20 mouse cellular contexts compared by ENCODE assay signal in the genomic region with DNA sequence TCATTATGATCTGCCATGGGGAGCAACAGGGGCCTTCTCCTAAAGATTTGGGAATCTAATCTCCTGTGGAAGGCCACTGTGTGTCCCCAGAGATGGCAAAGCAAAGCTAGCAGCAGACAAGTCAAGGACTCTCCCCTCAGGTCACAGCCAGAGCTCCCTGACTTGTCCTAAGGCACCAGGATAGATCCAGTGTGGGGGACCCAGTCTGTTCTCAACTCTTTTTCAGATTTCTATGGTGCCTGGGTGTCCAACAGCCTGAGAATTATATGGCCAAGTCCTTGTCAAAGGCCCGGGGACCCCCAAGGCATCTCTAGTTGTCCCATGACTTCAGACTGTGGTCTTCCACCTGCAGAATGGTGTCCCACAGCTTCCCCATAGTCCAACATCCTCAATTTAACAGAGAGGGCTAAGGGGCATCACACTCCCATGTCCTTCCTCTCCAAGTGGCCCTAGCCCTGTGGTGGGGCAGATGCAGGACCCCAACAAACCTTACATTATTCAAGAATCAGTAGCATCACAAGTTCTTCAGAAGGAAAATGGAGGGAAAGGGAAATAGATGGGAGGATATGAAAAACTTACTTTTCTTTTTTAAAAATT. TPM values are rescaled to one million over a fixed set of nuclear protein-coding genes. Genes with fewer than 3 reads are reported as not detected.
A peak's percentile ranks its signal among the peaks of the same experiment; 100 is the strongest.
DNase-seq lines count a peak whose midpoint lies in the region; ATAC-seq lines count a peak whose summit lies in the region.
"Had no signal": no experiment of that assay in that cellular context is flagged by ENCODE, and none has a peak within 500 bp of the region (broad histone marks: within the 10 kb centered on the region; RNA-seq: fewer than 3 reads in every experiment).

No protein-coding gene starts in this region.

- H3K9ac ChIP-seq in heart, embryonic 11.5 days (ENCODE audit: low read depth, low read length) = no peak overlapping the region
- H3K9ac ChIP-seq in heart, embryonic 12.5 days = no peak overlapping the region
- no peak overlapping the region for H3K9ac ChIP-seq in liver, embryonic 15.5 days
- H3K9ac ChIP-seq in forebrain, embryonic 14.5 days (ENCODE audit: low read length) = no peak overlapping the region
- H3K9ac ChIP-seq: embryonic facial prominence, embryonic 13.5 days; hindbrain, embryonic 15.5 days; midbrain, embryonic 12.5 days; neural tube, embryonic 12.5 days had no signal

- 76% methylated on average over 1 of the region's 1 CpGs for WGBS in heart, embryonic 11.5 days (ENCODE audit: insufficient replicate concordance)
- 71% methylated on average over 1 of the region's 1 CpGs for WGBS in heart, embryonic 12.5 days
- WGBS in liver, embryonic 15.5 days (ENCODE audit: insufficient replicate concordance) = 61% methylated on average over 1 of the region's 1 CpGs
- WGBS in forebrain, embryonic 14.5 days = 74% methylated on average over 1 of the region's 1 CpGs

- no peaks in the 10 kb centered on the region for H3K36me3 ChIP-seq in heart, embryonic 11.5 days (ENCODE audit: control insufficient read depth, insufficient read depth, low read length)
- no peaks in the 10 kb centered on the region for H3K36me3 ChIP-seq in heart, embryonic 12.5 days
- H3K36me3 ChIP-seq in liver, embryonic 15.5 days (replicated peaks) = no peaks in the 10 kb centered on the region
- no peaks in the 10 kb centered on the region for H3K36me3 ChIP-seq in forebrain, embryonic 14.5 days (ENCODE audit: control insufficient read depth, insufficient read depth, low read length)
- H3K36me3 ChIP-seq: embryonic facial prominence, embryonic 13.5 days; heart, embryonic 10.5 days; hindbrain, embryonic 15.5 days; midbrain, embryonic 12.5 days; neural tube, embryonic 12.5 days had no signal

- H3K27me3 ChIP-seq in heart, embryonic 11.5 days (ENCODE audit: control insufficient read depth, insufficient read depth, low read length) = no peaks in the 10 kb centered on the region
- no peaks in the 10 kb centered on the region for H3K27me3 ChIP-seq in heart, embryonic 12.5 days (replicated peaks)
- no peaks in the 10 kb centered on the region for H3K27me3 ChIP-seq in liver, embryonic 15.5 days
- no peaks in the 10 kb centered on the region for H3K27me3 ChIP-seq in forebrain, embryonic 14.5 days (replicated peaks; ENCODE audit: control insufficient read depth, insufficient read depth, low read length)
- H3K27me3 ChIP-seq: embryonic facial prominence, embryonic 13.5 days; hindbrain, embryonic 15.5 days; midbrain, embryonic 12.5 days; neural tube, embryonic 12.5 days had no signal

- no peak overlapping the region for H3K4me2 ChIP-seq in heart, embryonic 11.5 days
- no peak overlapping the region for H3K4me2 ChIP-seq in heart, embryonic 12.5 days
- H3K4me2 ChIP-seq in liver, embryonic 15.5 days = no peak overlapping the region
- H3K4me2 ChIP-seq in forebrain, embryonic 14.5 days (ENCODE audit: low read length) = no peak overlapping the region
- H3K4me2 ChIP-seq: embryonic facial prominence, embryonic 13.5 days; hindbrain, embryonic 15.5 days; midbrain, embryonic 12.5 days; neural tube, embryonic 12.5 days had no signal

- no peaks in the 10 kb centered on the region for H3K4me1 ChIP-seq in heart, embryonic 11.5 days (ENCODE audit: control insufficient read depth, insufficient read depth, low read length)
- H3K4me1 ChIP-seq in heart, embryonic 12.5 days (replicated peaks) = no peaks in the 10 kb centered on the region
- no peaks in the 10 kb centered on the region for H3K4me1 ChIP-seq in liver, embryonic 15.5 days (replicated peaks)
- H3K4me1 ChIP-seq in forebrain, embryonic 14.5 days (ENCODE audit: control insufficient read depth, insufficient read depth, low read length) = 0 out of 2 replicates have a peak, but pooled peaks cover 2% of the 10 kb centered on the region
- H3K4me1 ChIP-seq: embryonic facial prominence, embryonic 13.5 days; heart, embryonic 10.5 days; hindbrain, embryonic 15.5 days; midbrain, embryonic 12.5 days; neural tube, embryonic 12.5 days had no signal

- no peak overlapping the region for H3K27ac ChIP-seq in heart, embryonic 11.5 days (ENCODE audit: low read depth, low read length)
- H3K27ac ChIP-seq in heart, embryonic 12.5 days (ENCODE audit: poor library complexity, severe bottlenecking) = no peak overlapping the region
- no peak overlapping the region for H3K27ac ChIP-seq in liver, embryonic 15.5 days (replicated peaks)
- no peak overlapping the region for H3K27ac ChIP-seq in forebrain, embryonic 14.5 days (ENCODE audit: low read depth, low read length)
- H3K27ac ChIP-seq: embryonic facial prominence, embryonic 13.5 days; heart, embryonic 10.5 days; hindbrain, embryonic 15.5 days; midbrain, embryonic 12.5 days; neural tube, embryonic 12.5 days had no signal

- peak; percentile 39; the same call in 1 of the 2 replicates for ATAC-seq in heart, embryonic 11.5 days (replicated peaks; ENCODE audit: insufficient number of reproducible peaks, low FRiP score, low TSS enrichment)
- ATAC-seq in heart, embryonic 12.5 days (ENCODE audit: insufficient number of reproducible peaks, low FRiP score) = no peak
- ATAC-seq in liver, embryonic 15.5 days (ENCODE audit: insufficient read depth) = peak; percentile 25; the same call in 1 of the 2 replicates
- 0 out of 2 replicates have a peak, but pooled peaks have one; percentile 18 for ATAC-seq in forebrain, embryonic 14.5 days
- ATAC-seq in megakaryocyte progenitor cell, adult 5-6 weeks (replicated peaks; ENCODE audit: poor library complexity) = peak; percentile 34; the same call in 1 of the 2 replicates

- no peak for DNase-seq in liver
- no peak for DNase-seq in forebrain, embryonic 14.5 days (ENCODE audit: low spot score)
- DNase-seq in cerebellum, adult 11 months = no peak
- DNase-seq: kidney, adult 18-20 months; right cerebral cortex, postnatal 25 days; thymus, postnatal 36 days had no signal

- no peak overlapping the region for H3K4me3 ChIP-seq in heart, embryonic 11.5 days (ENCODE audit: low read depth, low read length)
- no peak overlapping the region for H3K4me3 ChIP-seq in heart, embryonic 12.5 days
- no peak overlapping the region for H3K4me3 ChIP-seq in liver, embryonic 15.5 days (replicated peaks)
- H3K4me3 ChIP-seq in forebrain, embryonic 14.5 days (ENCODE audit: low read depth, low read length) = no peak overlapping the region
- H3K4me3 ChIP-seq: embryonic facial prominence, embryonic 13.5 days; heart, embryonic 10.5 days; hindbrain, embryonic 15.5 days; midbrain, embryonic 12.5 days; neural tube, embryonic 12.5 days had no signal

- peaks cover 6% of the 10 kb centered on the region for H3K9me3 ChIP-seq in heart, embryonic 11.5 days (replicated peaks; ENCODE audit: control insufficient read depth, low read length)
- H3K9me3 ChIP-seq in heart, embryonic 12.5 days (replicated peaks) = peaks cover 9% of the 10 kb centered on the region
- peaks cover 3% of the 10 kb centered on the region; the same call in 1 of the 2 replicates for H3K9me3 ChIP-seq in liver, embryonic 15.5 days (replicated peaks)
- 0 out of 2 replicates have a peak, but pooled peaks cover 2% of the 10 kb centered on the region for H3K9me3 ChIP-seq in forebrain, embryonic 14.5 days (replicated peaks; ENCODE audit: control insufficient read depth, low read length)
- H3K9me3 ChIP-seq: embryonic facial prominence, embryonic 13.5 days; heart, embryonic 10.5 days; hindbrain, embryonic 15.5 days; midbrain, embryonic 12.5 days had no signal

RNA-seq across cellular contexts. Expression of gene Chil3, which starts 3.9 kb away (rescaled TPM):
- not detected in 2 replicates for polyA plus RNA-seq in heart, embryonic 11.5 days (2014; fragmentation: Nextera tagmentation; extraction: Ambion mirVana)
- polyA plus RNA-seq in heart, embryonic 12.5 days (2016; fragmentation: Nextera tagmentation; extraction: Ambion mirVana) = not detected in 2 replicates
- 12.1 and 24.7 TPM in 2 replicates for polyA plus RNA-seq in liver, embryonic 15.5 days (2015; fragmentation: Nextera tagmentation; extraction: Ambion mirVana)
- 0.23 TPM in 1 of 2 replicates, not detected in the other for polyA plus RNA-seq in forebrain, embryonic 14.5 days (2014; fragmentation: Nextera tagmentation; extraction: Ambion mirVana)
- 167 and 300 TPM in 2 replicates for total RNA-seq in megakaryocyte progenitor cell, adult 5-6 weeks (2015)
- 117 and 201 TPM in 2 replicates for total RNA-seq in megakaryocyte progenitor cell, adult 5-6 weeks (2017)
- total RNA-seq: gastrocnemius, adult 8-10 months; layer of hippocampus, postnatal 25 days had no signal
- polyA plus RNA-seq: C2C12; embryonic facial prominence, embryonic 13.5 days; heart, embryonic 10.5 days; hindbrain, embryonic 15.5 days; limb, embryonic 11.5 days; midbrain, embryonic 12.5 days; neural tube, embryonic 12.5 days had no signal

RNA-seq across cellular contexts. Expression of gene Chil4, which starts 48.1 kb away (rescaled TPM):
- polyA plus RNA-seq in heart, embryonic 11.5 days (2014; fragmentation: Nextera tagmentation; extraction: Ambion mirVana) = not detected in 2 replicates
- not detected in 2 replicates for polyA plus RNA-seq in heart, embryonic 12.5 days (2016; fragmentation: Nextera tagmentation; extraction: Ambion mirVana)
- not detected in 2 replicates for polyA plus RNA-seq in liver, embryonic 15.5 days (2015; fragmentation: Nextera tagmentation; extraction: Ambion mirVana)
- polyA plus RNA-seq in forebrain, embryonic 14.5 days (2014; fragmentation: Nextera tagmentation; extraction: Ambion mirVana) = not detected in 2 replicates
- total RNA-seq in megakaryocyte progenitor cell, adult 5-6 weeks (2015) = not detected in 2 replicates
- not detected in 2 replicates for total RNA-seq in megakaryocyte progenitor cell, adult 5-6 weeks (2017)
- total RNA-seq: gastrocnemius, adult 8-10 months; layer of hippocampus, postnatal 25 days had no signal
- polyA plus RNA-seq: C2C12; embryonic facial prominence, embryonic 13.5 days; heart, embryonic 10.5 days; limb, embryonic 11.5 days; lung, embryonic 16.5 days; midbrain, embryonic 12.5 days; neural tube, embryonic 12.5 days had no signal

RNA-seq across cellular contexts. Expression of gene Chia1, which starts 58.2 kb away (rescaled TPM):
- 0.19 and 0.48 TPM in 2 replicates for polyA plus RNA-seq in heart, embryonic 11.5 days (2014; fragmentation: Nextera tagmentation; extraction: Ambion mirVana)
- 0.13 and 0.18 TPM in 2 replicates for polyA plus RNA-seq in heart, embryonic 12.5 days (2016; fragmentation: Nextera tagmentation; extraction: Ambion mirVana)
- not detected in 2 replicates for polyA plus RNA-seq in liver, embryonic 15.5 days (2015; fragmentation: Nextera tagmentation; extraction: Ambion mirVana)
- polyA plus RNA-seq in forebrain, embryonic 14.5 days (2014; fragmentation: Nextera tagmentation; extraction: Ambion mirVana) = 1.0 and 1.5 TPM in 2 replicates
- total RNA-seq in megakaryocyte progenitor cell, adult 5-6 weeks (2015) = not detected in 2 replicates
- total RNA-seq in megakaryocyte progenitor cell, adult 5-6 weeks (2017) = not detected in 2 replicates
- polyA plus RNA-seq: C2C12; embryonic facial prominence, embryonic 13.5 days; limb, embryonic 11.5 days had no signal

Comparison
In these comparisons a context has a peak if more than half of its experiments do, and no peak if none do; other contexts are left out.
1. RNA of gene Chil3, which starts 3.9 kb away (polyA plus RNA-seq): 12.1 to 24.7 TPM in liver, embryonic 15.5 days; not detected in heart, embryonic 12.5 days, not detected in heart, embryonic 11.5 days and 0.23 TPM in forebrain, embryonic 14.5 days; every median in the first group is over 10 times any median in the second.